Mouse (Mus musculus): ENCODE measurements around the gene Cand2. TPM values are rescaled to one million over a fixed set of nuclear protein-coding genes. Genes with fewer than 3 reads are reported as not detected.

Gene Cand2
- total and polyA plus RNA-seq, 2 experiments from 2014 or later: 30.0 to 50.9 TPM

DNA sequence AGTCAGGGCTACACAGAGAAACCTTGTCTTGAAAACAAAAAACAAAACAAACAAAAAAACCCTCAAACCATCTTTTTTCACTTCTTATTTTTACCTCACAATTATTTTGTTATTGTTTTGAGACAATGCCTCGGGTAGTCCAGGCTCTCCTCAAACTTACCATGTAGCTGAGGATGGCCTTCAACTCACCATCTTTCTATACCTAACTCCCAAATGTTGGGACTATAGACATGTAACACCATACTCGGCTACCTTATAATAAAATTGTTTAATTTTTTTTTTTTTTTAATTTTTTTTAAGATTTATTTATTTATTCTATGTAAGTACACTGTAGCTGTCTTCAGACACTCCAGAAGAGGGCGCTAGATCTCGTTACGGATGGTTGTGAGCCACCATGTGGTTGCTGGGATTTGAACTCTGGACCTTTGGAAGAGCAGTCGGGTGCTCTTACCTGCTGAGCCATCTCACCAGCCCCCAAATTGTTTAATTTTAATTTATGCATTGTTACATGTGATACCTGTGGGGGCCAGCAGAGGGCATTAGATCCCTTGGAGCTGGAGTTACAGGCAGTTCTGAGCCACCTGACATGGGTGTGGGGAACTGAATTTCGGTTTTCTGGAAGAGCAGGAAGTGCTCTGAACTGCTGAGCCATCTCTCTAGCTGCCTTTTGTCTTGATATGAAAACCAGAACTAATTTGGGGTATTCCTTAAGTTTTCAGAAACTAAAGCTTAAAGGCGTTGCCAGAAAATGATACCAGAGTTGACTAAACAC is 72.5 kb downstream of the Cand2 start:
- no peak for DNase-seq (ENCODE audit: low spot score)
- 43% methylated on average over 5 of the region's 8 CpGs for WGBS
- Histone ChIP-seq H3K9me3 (replicated peaks; ENCODE audit: control insufficient read depth, low read length) (no peaks in the 10 kb centered on the region), H3K4me1 (ENCODE audit: control insufficient read depth, insufficient read depth) (0 out of 2 replicates have a peak, but pooled peaks cover 2% of the 10 kb centered on the region), H3K27me3 (ENCODE audit: control insufficient read depth, insufficient read depth, low read length) (no peaks in the 10 kb centered on the region), H3K4me2 (ENCODE audit: low read depth, low read length) (no peak overlapping the region), H3K36me3 (replicated peaks; ENCODE audit: control insufficient read depth, insufficient read depth, low read length) (peaks cover 33% of the 10 kb centered on the region), H3K27ac (ENCODE audit: low read depth) (no peak overlapping the region), H3K4me3 (ENCODE audit: low read depth, low read length) (no peak overlapping the region), H3K9ac (replicated peaks; ENCODE audit: low read depth, low read length) (no peak overlapping the region)
- TF ChIP-seq CTCF (IDR thresholded peaks at IDR 0.05; ENCODE audit: low read depth): peak; percentile 68
- no peak for TF ChIP-seq EP300 (IDR thresholded peaks at IDR 0.05; ENCODE audit: low read depth)
- ATAC-seq (ENCODE audit: insufficient read depth, low read depth): peak; percentile 41

DNA sequence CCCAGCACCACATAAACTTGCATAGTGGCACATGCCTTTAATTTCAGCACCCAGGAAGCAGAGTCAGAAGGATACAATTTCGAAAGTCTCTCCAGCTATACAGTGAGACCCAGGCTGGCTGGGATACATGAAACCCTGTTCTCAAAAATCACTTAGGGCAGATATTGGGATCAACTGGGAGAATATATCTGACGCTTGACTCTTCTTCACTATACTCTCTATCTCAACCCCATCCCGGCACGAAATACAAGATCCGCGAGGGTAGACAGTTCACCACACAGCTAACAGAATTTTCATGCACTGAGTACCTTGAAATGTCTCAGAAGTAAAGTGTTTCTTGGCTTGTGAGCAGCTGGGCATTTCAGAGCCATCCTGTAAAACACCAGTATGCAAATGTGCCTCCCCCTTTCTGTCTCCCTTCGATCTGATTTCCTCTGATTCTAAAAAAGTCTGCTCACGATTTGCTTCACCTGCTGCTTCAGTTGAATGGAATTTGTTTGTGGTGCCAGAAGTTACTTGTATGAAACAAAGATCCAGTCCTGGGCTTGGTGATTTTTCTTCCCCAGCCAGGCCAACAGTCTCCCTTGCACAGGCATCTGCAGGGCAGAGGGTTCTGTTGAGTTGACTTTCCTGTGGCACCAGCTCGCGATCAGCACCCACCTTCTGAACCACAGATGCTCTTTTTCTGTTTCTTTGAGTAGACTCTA is 74.4 kb downstream of the Cand2 start:
- Histone ChIP-seq H3K27ac (ENCODE audit: low read depth) (no peak overlapping the region), H3K4me3 (ENCODE audit: low read depth, low read length) (no peak overlapping the region), H3K4me2 (ENCODE audit: low read depth, low read length) (no peak overlapping the region), H3K9ac (replicated peaks; ENCODE audit: low read depth, low read length) (no peak overlapping the region), H3K36me3 (replicated peaks; ENCODE audit: control insufficient read depth, insufficient read depth, low read length) (peaks cover 17% of the 10 kb centered on the region), H3K27me3 (ENCODE audit: control insufficient read depth, insufficient read depth, low read length) (no peaks in the 10 kb centered on the region), H3K9me3 (replicated peaks; ENCODE audit: control insufficient read depth, low read length) (no peaks in the 10 kb centered on the region), H3K4me1 (ENCODE audit: control insufficient read depth, insufficient read depth) (0 out of 2 replicates have a peak, but pooled peaks cover 9% of the 10 kb centered on the region)
- TF ChIP-seq CTCF (IDR thresholded peaks at IDR 0.05; ENCODE audit: low read depth) (no peak), EP300 (IDR thresholded peaks at IDR 0.05; ENCODE audit: low read depth) (no peak)
- DNase-seq (ENCODE audit: low spot score) (no peak), ATAC-seq (ENCODE audit: insufficient read depth, low read depth) (no peak)
- WGBS: 82% methylated on average over 10 of the region's 10 CpGs

DNA sequence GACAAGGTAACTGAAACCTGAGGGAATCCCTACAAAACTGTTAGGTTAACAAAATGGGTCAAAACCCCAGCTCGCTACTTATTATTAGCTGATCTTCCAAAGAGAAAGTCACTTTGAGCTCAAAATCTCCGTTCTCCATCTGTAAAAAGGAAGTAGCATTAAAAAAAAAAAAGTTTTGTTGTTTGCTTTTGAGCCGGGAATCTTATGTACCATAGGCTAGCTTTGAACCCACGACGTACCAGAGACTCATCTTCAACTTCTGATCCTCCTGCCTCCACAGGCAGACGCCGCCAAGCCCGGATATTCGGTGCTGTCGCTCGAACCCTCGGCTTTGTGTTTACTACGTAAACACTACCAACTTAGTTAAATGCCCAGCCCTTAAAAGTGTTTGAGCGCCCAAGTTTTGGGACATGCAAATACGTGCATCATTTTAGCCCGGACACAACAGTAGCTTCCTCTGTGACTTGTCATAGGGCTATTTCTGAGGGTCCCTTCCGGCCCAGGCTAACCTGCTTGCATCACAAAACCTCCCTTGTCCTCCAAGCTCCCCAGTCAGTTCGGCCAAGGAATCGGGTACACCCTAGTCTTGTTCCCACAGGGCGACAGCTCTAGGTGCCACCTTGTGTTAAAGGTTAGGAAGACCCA is 78.2 kb downstream of the Cand2 start:
- Histone ChIP-seq H3K4me3 (ENCODE audit: low read depth, low read length) (peak overlapping the region; percentile 57), H3K9me3 (replicated peaks; ENCODE audit: control insufficient read depth, low read length) (no peaks in the 10 kb centered on the region), H3K4me1 (ENCODE audit: control insufficient read depth, insufficient read depth) (peaks cover 16% of the 10 kb centered on the region; the same call in 1 of the 2 replicates), H3K27ac (ENCODE audit: low read depth) (peak overlapping the region; percentile 73), H3K4me2 (ENCODE audit: low read depth, low read length) (peak overlapping the region; percentile 69), H3K36me3 (replicated peaks; ENCODE audit: control insufficient read depth, insufficient read depth, low read length) (peaks cover 8% of the 10 kb centered on the region; the same call in 1 of the 2 replicates), H3K9ac (replicated peaks; ENCODE audit: low read depth, low read length) (peak overlapping the region; percentile 11), H3K27me3 (ENCODE audit: control insufficient read depth, insufficient read depth, low read length) (no peaks in the 10 kb centered on the region)
- 6% methylated on average over 20 of the region's 20 CpGs for WGBS
- TF ChIP-seq CTCF (IDR thresholded peaks at IDR 0.05; ENCODE audit: low read depth) (no peak), EP300 (IDR thresholded peaks at IDR 0.05; ENCODE audit: low read depth) (0 out of 2 replicates have a peak, but pooled peaks have one; percentile 55)
- ATAC-seq (ENCODE audit: insufficient read depth, low read depth) (no peak; the same call in 1 of the 2 replicates), DNase-seq (ENCODE audit: low spot score) (no peak)

DNA sequence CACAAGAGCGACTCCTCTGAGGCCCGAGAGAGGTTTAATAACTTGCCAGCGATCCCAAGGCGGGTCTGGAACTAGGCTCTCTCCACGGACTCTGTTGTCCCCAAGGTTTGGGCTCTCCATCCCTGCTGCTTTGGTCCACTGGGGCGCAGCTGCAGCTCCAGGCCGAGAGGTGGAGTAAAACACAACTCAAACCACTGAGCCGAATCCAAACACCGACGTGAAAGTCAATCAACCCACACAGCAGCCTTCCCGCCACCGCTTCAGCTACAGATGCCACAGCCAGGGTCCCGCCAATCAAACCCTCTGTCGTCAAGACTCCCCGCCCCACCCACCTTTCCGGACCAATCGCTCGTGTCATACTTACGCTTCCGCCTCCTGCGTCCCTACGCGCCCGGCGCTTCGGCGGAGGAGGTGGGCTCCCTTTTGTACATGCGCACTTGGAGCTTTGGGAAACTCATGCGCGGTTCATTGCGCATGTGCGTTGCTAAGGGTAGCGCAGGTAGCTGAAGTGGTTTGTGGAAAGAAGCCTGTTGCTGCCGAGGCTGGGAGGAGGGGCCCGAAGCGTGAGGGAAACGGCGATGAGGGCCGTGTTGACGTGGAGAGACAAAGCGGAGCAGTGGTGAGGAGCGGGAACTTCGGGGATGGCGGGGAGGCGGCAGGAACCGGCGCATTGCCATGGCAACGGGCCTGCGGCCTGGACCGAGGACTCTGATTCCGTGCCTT is 78.9 kb downstream of the Cand2 start, which contains the start of the genes Mbd4 and Ift122:
Mbd4 (minus strand) TSS at position 281 of the 723 bp plus-strand sequence.
Ift122 (plus strand) TSS at position 380 of the 723 bp plus-strand sequence.
- Histone ChIP-seq H3K36me3 (replicated peaks; ENCODE audit: control insufficient read depth, insufficient read depth, low read length) (peaks cover 8% of the 10 kb centered on the region; the same call in 1 of the 2 replicates), H3K4me3 (ENCODE audit: low read depth, low read length) (peak within 1 kb of the TSS; percentile 57), H3K9me3 (replicated peaks; ENCODE audit: control insufficient read depth, low read length) (no peaks in the 10 kb centered on the region), H3K9ac (replicated peaks; ENCODE audit: low read depth, low read length) (peak within 1 kb of the TSS; percentile 22), H3K27ac (ENCODE audit: low read depth) (peak within 1 kb of the TSS; percentile 73), H3K27me3 (ENCODE audit: control insufficient read depth, insufficient read depth, low read length) (no peaks in the 10 kb centered on the region), H3K4me2 (ENCODE audit: low read depth, low read length) (peak within 1 kb of the TSS; percentile 69), H3K4me1 (ENCODE audit: control insufficient read depth, insufficient read depth) (peaks cover 16% of the 10 kb centered on the region; the same call in 1 of the 2 replicates)
- ATAC-seq (ENCODE audit: insufficient read depth, low read depth) (peak; percentile 97), DNase-seq (ENCODE audit: low spot score) (peak; percentile 100)
- WGBS: under 1% methylated on average over 51 of the region's 51 CpGs
- TF ChIP-seq CTCF (IDR thresholded peaks at IDR 0.05; ENCODE audit: low read depth): peak; percentile 45
- no peak for TF ChIP-seq EP300 (IDR thresholded peaks at IDR 0.05; ENCODE audit: low read depth)

All from heart, postnatal 0 days (tissue).